Mouse (Mus musculus) G1E (cell line): ENCODE results near the gene 1700012B09Rik. TPM values are rescaled to one million over a fixed set of nuclear protein-coding genes. Genes with fewer than 3 reads are reported as not detected.

ENCODE experiments used
- ATAC-seq: 2 replicates; pipeline ENCODE4 v1.8.0; 2016; ENCODE audit warnings: mild to moderate bottlenecking; ENCODE audit not compliant: insufficient number of reproducible peaks, poor library complexity, low FRiP score, severe bottlenecking; ENCODE audit errors: extremely low read depth
- DNase-seq: peaks from one replicate; pipeline ENCODE4 v3.0.0; 2012; ENCODE audit warnings: low spot score
- H3K27me3 ChIP-seq: 2 replicates; pipeline ENCODE4 v1.6.1; 2012; ENCODE audit warnings: mild to moderate bottlenecking, low read length, inconsistent platforms; ENCODE audit not compliant: insufficient read depth
- H3K36me3 ChIP-seq: replicated peaks from 2 replicates; pipeline ENCODE3; 2012; ENCODE audit warnings: mild to moderate bottlenecking, inconsistent platforms
- H3K4me1 ChIP-seq: 2 replicates; pipeline ENCODE4 v1.6.1; 2012; ENCODE audit warnings: low read depth, low read length, inconsistent platforms, mixed read lengths; ENCODE audit not compliant: insufficient read depth
- H3K4me3 ChIP-seq: 2 replicates; pipeline ENCODE4 v1.5.1; 2012; ENCODE audit warnings: low read depth, mild to moderate bottlenecking, inconsistent platforms, low read length, moderate library complexity, mixed read lengths
- H3K9me3 ChIP-seq: replicated peaks from 2 replicates; pipeline ENCODE4 v1.6.1; 2012; ENCODE audit warnings: inconsistent platforms
- CTCF ChIP-seq: IDR thresholded peaks from 2 replicates; pipeline ENCODE4 v1.5.1; 2012; ENCODE audit warnings: low read depth, low read length, inconsistent platforms, mixed read lengths
- GATA1 ChIP-seq: IDR thresholded peaks from 2 replicates; pipeline ENCODE4 v1.6.1; 2012; ENCODE audit warnings: borderline replicate concordance, low read length, inconsistent platforms, mixed read lengths
- GATA2 ChIP-seq: IDR thresholded peaks from 2 replicates; pipeline ENCODE4 v1.6.1; 2012; ENCODE audit warnings: low read depth, low read length, inconsistent platforms, borderline replicate concordance
- POLR2AphosphoS5 ChIP-seq: IDR thresholded peaks from 2 replicates; pipeline ENCODE4 v1.6.1; 2012; ENCODE audit warnings: low read depth, low read length, inconsistent platforms; ENCODE audit not compliant: insufficient replicate concordance
- TAL1 ChIP-seq: conservative IDR thresholded peaks from 2 replicates; pipeline ENCODE4 v1.6.1; 2012; ENCODE audit warnings: low read depth, low read length, inconsistent platforms, mixed read lengths
- polyA plus RNA-seq: library from polyadenylated mRNA; stranded (reverse); fragments of >175 nt; gene quantifications from 2 replicates; pipeline ENCODE4 v1.2.3, GENCODE M21; 2012
- total RNA-seq, 2 experiments: library from RNA; stranded (forward) in 1 of 2; stranded (reverse) in 1 of 2; fragments of 200-1000 nt in 1 of 2; fragments of >200 nt in 1 of 2; fragmentation: Nextera tagmentation in 1 of 2; gene quantifications; 2 replicates each; pipeline ENCODE4 v1.2.3; 2014 to 2017

1700012B09Rik gene
- total and polyA plus RNA-seq, 3 experiments = not detected

DNA sequence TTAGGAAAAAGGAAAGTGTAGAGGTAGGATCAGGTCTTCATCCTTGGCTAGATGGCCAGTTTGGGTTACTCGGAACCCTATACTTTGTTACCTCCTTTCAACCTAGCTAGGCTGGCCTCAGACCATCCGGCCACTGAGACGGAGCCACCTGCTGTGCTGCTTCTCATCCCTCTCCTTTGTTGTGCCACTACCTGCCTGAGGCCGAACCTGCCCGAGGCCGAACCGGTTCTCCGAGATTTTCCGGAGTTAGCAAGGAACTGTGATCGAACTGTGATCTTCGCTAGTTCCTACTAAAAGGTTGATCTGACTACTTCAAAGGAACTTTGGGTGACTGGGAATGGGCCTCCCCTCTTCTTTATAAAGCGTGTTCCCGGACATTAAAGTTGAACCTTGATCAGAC is 7.5 kb upstream of the 1700012B09Rik start:
- H3K4me1 ChIP-seq = peaks cover 13% of the 10 kb centered on the region
- ATAC-seq (no peak), DNase-seq (no peak)
- no peaks in the 10 kb centered on the region for H3K9me3 ChIP-seq
- H3K4me3 ChIP-seq = no peak overlapping the region
- TF ChIP-seq CTCF = no peak
- TF ChIP-seq POLR2AphosphoS5 = no peak
- no peak for TF ChIP-seq GATA1
- TF ChIP-seq TAL1 = no peak
- no peak for TF ChIP-seq GATA2
- no peaks in the 10 kb centered on the region for H3K27me3 ChIP-seq
- H3K36me3 ChIP-seq = peaks cover 39% of the 10 kb centered on the region

DNA sequence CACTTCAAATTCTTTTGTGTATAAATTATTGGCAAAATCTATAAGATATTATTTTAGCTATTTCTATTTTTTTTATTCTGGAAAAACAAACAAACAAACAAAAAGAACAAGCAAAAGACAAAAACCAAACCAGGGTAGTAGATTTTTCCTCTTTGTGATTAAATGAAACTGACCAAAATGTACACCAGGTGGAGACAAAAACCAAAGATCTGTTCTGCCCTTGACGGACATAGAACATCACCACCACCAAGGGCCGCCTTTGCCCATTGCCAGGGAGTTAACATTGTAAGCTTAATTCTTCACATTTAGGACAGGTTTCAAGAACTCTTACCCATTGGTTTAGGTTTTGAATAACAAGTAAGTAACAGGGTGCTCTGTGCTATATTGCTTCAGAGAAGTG is 3.0 kb upstream of the 1700012B09Rik start:
- no peak for TF ChIP-seq GATA1
- no peak for TF ChIP-seq POLR2AphosphoS5
- H3K9me3 ChIP-seq = no peaks in the 10 kb centered on the region
- H3K4me1 ChIP-seq = 0 out of 2 replicates have a peak, but pooled peaks cover 4% of the 10 kb centered on the region
- H3K36me3 ChIP-seq = peaks cover 6% of the 10 kb centered on the region
- no peak overlapping the region for H3K4me3 ChIP-seq
- ATAC-seq (no peak), DNase-seq (no peak)
- H3K27me3 ChIP-seq = peaks cover 11% of the 10 kb centered on the region

GRCm38 (mm10) chr9:14772074-14772473 is 1.2 kb upstream of the 1700012B09Rik start:
- TF ChIP-seq CTCF (no peak), GATA1 (no peak), TAL1 (no peak), GATA2 (no peak)
- no peak for ATAC-seq
- DNase-seq = no peak
- Histone ChIP-seq H3K4me3 (no peak overlapping the region), H3K36me3 (no peaks in the 10 kb centered on the region), H3K4me1 (0 out of 2 replicates have a peak, but pooled peaks cover 4% of the 10 kb centered on the region), H3K9me3 (no peaks in the 10 kb centered on the region), H3K27me3 (peaks cover 19% of the 10 kb centered on the region)

- H3K36me3 ChIP-seq = no peaks in the 10 kb centered on the region
- H3K27me3 ChIP-seq = peaks cover 23% of the 10 kb centered on the region
- DNase-seq (no peak), ATAC-seq (no peak)
- H3K4me1 ChIP-seq = 0 out of 2 replicates have a peak, but pooled peaks cover 4% of the 10 kb centered on the region
- no peaks in the 10 kb centered on the region for H3K9me3 ChIP-seq
- no peak overlapping the region for H3K4me3 ChIP-seq
- TF ChIP-seq TAL1 (no peak), POLR2AphosphoS5 (no peak), CTCF (no peak), GATA1 (no peak), GATA2 (no peak)
Observed at GRCm38 (mm10) chr9:14769811-14770210, 1.0 kb downstream of the 1700012B09Rik start.

GRCm38 (mm10) chr9:14764765-14765164 is 6.1 kb downstream of the 1700012B09Rik start:
- peaks cover 2% of the 10 kb centered on the region; the same call in 1 of the 2 replicates for H3K4me1 ChIP-seq
- H3K9me3 ChIP-seq = no peaks in the 10 kb centered on the region
- H3K36me3 ChIP-seq = no peaks in the 10 kb centered on the region
- 0 out of 2 replicates have a peak, but pooled peaks have one; percentile 38 for TF ChIP-seq CTCF
- no peak for TF ChIP-seq TAL1
- TF ChIP-seq GATA2 = no peak
- TF ChIP-seq POLR2AphosphoS5 = no peak
- TF ChIP-seq GATA1 = no peak
- H3K4me3 ChIP-seq = no peak overlapping the region
- peaks cover 19% of the 10 kb centered on the region for H3K27me3 ChIP-seq
- DNase-seq (peak; percentile 21), ATAC-seq (no peak)

- Histone ChIP-seq H3K36me3 (no peaks in the 10 kb centered on the region), H3K4me1 (no peaks in the 10 kb centered on the region; the same call in 1 of the 2 replicates), H3K9me3 (no peaks in the 10 kb centered on the region), H3K27me3 (peaks cover 11% of the 10 kb centered on the region; the same call in 1 of the 2 replicates), H3K4me3 (no peak overlapping the region)
- TF ChIP-seq TAL1 = no peak
- no peak for TF ChIP-seq CTCF
- no peak for TF ChIP-seq GATA1
- no peak for TF ChIP-seq POLR2AphosphoS5
- ATAC-seq (no peak), DNase-seq (no peak)
Observed at GRCm38 (mm10) chr9:14759261-14759660, 11.6 kb downstream of the 1700012B09Rik start.

- ATAC-seq = no peak
- peaks cover 11% of the 10 kb centered on the region; the same call in 1 of the 2 replicates for H3K27me3 ChIP-seq
- no peaks in the 10 kb centered on the region; the same call in 1 of the 2 replicates for H3K4me1 ChIP-seq
- H3K9me3 ChIP-seq = no peaks in the 10 kb centered on the region
- H3K36me3 ChIP-seq = no peaks in the 10 kb centered on the region
- no peak for TF ChIP-seq TAL1
- TF ChIP-seq CTCF = no peak
- no peak for TF ChIP-seq GATA2
- TF ChIP-seq GATA1 = no peak
- no peak for TF ChIP-seq POLR2AphosphoS5
- H3K4me3 ChIP-seq = no peak overlapping the region
- no peak for DNase-seq
Observed at GRCm38 (mm10) chr9:14758590-14758989, 12.2 kb downstream of the 1700012B09Rik start.
